Mouse (Mus musculus): Measurements from ENCODE around the gene Dll4.

Dll4 gene

DNA sequence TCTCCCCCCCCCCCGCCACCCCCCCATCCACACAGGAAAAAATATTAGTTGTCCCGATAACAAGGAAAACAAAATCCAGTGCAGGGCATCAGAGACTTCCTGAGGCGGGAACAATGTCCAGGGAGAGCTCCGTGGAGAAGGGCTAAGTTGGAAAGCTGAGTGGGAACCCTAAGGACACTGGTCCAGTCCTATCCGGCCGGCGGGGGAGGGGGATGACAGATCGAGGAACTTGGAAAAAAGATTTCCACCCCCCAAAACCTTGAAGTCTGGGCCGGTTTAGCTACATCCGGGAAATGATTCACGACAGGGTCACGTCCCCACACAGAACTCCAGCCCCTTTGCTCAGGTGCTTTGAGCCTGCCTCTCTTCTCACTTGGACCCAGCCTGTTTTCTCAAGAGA lies 14.0 kb upstream of the Dll4 start:
- no peak for DNase-seq (ENCODE audit: low read depth, low spot score)

DNA sequence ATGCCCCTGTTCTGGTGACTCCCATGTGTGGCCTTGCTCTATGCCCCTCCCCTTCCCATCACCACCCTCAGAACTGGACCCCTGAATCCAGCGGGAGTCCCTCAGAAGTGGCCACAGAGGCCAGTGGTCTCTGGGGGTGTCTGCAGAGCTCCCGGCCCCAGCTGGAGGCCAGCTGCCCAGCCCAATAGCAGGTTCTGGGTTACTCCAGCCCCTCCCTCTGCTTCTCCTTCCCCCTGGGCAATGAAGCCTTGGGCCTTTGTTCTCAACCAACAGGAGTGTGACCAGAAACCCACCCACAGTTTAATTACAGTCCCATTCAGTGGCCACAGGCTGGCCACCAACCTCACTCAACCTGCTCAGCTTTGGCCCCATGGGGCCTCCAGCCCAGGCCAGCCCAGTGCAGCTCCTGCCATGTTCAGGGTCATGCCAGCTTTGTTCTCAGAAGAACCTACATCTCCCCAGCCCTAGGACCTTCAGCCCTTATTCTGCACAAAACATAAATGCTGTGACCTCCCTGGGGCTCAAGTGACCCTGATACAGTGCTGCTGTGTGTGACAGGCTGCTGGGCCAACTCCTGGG lies 13.1 kb upstream of the Dll4 start:
- DNase-seq (ENCODE audit: low read depth, low spot score) = no peak

- no peak for DNase-seq (ENCODE audit: low read depth, low spot score)
These were observed 11.7 kb upstream of the Dll4 start for GRCm38 (mm10) chr2:119313780-119314479.

DNA sequence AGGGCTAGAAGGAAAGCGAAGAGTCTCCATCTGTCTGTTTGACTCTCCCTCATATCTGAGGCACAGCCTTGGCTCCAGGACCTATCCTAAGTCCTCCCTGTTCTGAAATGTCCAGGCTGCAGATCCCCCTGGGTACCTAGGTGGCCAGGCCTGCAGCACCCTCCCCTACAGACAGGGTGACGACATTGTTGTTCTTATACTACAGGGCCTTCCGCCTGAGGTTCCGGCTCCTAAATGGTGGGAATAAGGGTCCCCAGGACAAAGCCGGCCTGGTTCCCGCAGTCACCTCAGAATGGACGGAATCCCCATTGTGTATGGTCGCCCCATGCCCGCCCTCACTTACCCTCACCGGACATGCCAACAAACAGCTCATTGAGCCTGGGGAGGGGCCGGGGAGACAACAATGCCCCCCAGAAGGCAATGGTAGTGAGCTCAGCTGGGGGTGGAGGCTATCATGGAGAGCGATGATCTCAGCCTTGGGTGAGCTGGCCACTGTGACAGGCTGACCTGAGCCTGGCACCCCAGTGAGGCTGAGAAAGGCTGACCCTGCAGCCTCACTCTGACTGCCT lies 10.8 kb upstream of the Dll4 start:
- DNase-seq (ENCODE audit: low read depth, low spot score) = no peak

DNA sequence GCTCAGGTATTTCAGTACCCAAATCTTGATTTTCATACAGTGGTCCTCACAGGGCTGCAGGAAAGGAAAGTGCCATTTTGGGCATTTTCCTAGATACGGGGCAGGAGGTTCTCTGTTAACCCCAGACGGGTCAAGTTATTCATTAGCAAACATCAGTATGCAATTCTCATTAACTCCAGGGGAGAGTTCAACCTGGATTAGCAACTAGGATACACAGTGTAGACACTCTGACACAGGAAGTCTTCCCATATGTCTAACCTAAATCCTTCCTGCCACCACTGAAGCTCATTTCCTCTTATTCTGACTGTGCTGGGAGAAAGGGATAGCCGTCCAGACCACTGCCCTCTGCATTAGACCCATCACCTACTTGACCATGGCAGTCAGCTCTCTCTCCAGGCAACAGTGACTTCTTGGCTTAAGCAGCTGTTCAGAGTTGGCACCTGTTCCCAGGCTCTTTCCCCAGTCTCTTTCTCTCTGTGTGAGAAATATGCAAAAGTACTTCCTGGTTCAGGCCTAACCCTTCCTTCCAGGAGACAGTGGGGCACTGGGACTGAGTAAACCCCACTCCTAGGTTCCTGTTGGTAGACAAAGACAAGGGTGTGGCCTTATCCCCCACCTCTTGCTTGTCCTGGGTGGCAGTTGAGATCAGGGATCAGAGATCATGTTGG lies 7.4 kb upstream of the Dll4 start:
- DNase-seq (ENCODE audit: low read depth, low spot score) = no peak

GRCm38 (mm10) chr2:119320571-119320970 lies 5.0 kb upstream of the Dll4 start:
- DNase-seq (ENCODE audit: low read depth, low spot score) = no peak

DNA sequence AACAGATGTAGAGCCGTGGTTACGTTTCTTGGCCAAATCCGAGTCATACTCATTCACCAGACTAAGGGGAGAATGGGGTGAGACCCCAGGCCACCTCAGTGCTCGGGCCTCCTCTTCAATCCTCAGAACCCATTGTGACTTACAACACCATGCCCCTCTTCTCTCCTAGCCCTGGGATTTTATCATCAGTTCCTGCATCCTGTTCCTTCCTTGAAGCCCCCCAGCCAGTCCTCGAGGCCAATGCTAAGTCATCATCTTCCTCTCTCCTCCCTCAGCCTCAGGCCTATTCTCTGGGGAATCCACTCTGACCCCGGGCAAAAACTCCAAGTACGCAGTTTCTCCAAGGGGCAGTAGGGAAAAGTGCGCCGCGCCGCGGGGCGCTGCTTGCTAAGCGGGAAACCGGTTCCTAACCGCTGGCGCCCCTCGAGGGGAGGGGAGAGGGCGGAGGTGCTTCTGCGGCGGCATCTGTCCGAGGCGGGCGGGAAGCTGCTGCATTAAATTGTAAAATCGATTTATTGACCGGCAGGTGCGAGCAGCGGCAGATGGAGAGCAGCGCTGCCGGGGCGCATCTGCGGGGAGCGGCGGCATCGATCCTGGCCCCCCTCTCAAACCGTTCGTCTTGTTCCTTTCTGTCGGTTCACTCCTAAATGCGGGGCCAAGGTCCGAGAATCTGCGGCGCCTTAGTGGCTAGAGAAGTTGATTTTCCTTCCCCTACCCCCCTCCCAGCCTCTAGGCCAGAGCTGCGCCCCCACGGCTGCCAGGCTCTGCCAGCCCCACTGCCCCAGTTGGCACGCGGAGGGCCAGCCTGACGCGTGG lies 3.6 kb upstream of the Dll4 start:
- DNase-seq (ENCODE audit: low read depth, low spot score) = no peak

DNA sequence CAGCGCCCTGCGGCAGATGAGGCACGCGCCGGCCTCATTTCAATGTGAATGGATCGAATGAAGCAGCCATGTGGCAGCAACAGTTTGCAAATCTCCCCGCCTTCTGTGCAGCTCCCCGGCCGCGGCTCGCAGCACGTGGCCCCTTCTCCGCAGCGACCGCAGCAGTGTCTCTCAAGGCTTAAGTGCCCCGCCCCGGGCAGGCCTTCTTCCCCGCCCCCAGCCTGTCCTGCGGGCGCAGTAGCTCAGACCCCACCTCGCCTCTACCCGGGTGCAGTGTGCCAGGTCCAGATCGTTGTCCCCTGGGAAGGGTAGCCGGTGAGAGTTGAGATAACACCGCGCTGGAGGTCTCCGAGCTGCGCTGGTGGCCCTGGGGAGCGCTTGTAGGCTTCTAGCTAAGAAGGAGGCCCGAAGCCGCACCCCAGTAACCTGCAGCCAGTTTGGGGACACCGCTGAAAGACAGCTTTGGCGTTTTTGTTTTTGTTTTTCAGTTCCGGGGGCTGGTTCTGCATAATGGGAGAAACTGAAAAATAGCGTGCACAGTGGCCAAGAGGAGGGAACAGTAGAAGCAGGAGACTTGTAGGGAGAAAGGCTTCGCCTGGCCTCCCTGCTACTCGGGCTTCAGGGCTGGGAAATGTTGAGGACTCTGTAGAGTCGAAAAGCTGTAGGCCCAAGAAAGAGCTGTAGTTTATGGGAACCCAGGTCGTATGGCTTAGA lies 2.8 kb upstream of the Dll4 start:
- peak; percentile 27 for DNase-seq (ENCODE audit: low read depth, low spot score)

DNA sequence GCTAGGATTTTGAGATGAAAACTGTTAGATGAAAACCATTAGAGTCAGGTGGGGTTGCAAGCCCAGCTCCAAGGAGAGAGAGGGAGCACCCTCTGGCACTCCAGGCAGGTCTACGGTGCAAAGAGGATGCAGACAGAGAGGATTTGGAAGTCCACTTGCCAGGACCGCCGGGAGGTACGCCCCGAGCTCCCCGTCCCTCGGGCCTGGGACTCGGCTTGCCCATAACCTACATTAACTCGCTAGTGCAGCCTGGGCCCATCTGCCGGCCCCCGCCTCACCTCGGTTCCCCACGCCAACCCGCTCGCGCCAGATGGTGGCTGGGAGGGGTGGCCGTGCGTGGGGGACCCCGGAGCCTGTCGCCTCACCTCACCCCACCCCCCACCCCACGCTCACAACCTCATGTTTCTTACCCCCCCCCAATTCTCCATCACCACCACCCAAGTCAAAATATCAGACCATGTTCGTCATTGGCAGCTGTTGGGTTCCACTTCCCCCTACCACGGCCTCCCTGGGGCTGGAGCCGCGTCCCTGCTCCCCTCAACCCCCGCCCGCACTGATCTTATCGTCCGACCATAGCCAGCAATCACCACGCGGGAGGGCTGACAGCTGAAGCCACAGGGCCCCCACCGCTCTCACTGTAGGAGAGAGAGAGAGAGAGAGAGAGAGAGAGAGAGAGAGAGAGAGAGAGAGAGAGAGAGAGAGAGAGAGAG lies 1.6 kb upstream of the Dll4 start:
- peak; percentile 16 for DNase-seq (ENCODE audit: low read depth, low spot score)

GRCm38 (mm10) chr2:119324576-119325318 lies 837 bp upstream of the Dll4 start:
- peak; percentile 32 for DNase-seq (ENCODE audit: low read depth, low spot score)

- DNase-seq (ENCODE audit: low read depth, low spot score) = peak; percentile 46
These were observed 847 bp downstream of the Dll4 start for GRCm38 (mm10) chr2:119326161-119327101.

DNA sequence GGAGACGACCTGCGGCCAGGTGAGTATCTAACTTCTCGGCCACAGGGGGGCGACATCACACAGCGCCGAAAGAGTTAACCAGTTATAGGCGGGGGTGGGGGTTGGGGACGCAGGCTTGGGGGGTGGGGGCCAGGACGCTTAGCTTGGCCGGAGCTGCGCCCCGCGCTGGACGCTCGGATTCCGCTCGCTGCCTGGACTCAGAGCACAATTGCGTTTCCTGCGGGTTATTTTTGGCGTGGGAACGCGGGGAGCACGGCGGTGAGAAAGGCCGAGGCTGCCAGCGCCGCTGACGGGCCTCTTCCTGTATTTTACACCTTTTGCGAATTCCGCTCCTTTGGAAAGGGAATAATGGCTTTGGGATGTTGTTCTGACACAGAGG lies 1.5 kb downstream of the Dll4 start:
- no peak for DNase-seq (ENCODE audit: low read depth, low spot score)

GRCm38 (mm10) chr2:119327942-119328526 lies 2.5 kb downstream of the Dll4 start:
- no peak for DNase-seq (ENCODE audit: low read depth, low spot score)

- no peak for DNase-seq (ENCODE audit: low read depth, low spot score)
These were observed 3.0 kb downstream of the Dll4 start for GRCm38 (mm10) chr2:119328546-119328945.

GRCm38 (mm10) chr2:119329123-119329817 lies 3.7 kb downstream of the Dll4 start:
- no peak for DNase-seq (ENCODE audit: low read depth, low spot score)

DNA sequence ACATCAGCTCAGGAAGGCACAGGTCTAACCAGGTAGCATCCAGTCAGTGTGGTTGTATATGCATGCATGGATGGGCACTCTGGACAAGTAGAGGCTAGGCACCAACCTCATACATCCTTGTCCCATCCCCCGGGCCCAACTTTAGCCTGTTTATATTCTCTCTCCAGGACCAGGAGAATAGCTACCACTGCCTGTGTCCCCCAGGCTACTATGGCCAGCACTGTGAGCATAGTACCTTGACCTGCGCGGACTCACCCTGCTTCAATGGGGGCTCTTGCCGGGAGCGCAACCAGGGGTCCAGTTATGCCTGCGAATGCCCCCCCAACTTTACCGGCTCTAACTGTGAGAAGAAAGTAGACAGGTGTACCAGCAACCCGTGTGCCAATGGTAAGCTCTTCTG lies 5.2 kb downstream of the Dll4 start:
- DNase-seq (ENCODE audit: low read depth, low spot score) = no peak

GRCm38 (mm10) chr2:119332177-119332661 lies 6.6 kb downstream of the Dll4 start:
- DNase-seq (ENCODE audit: low read depth, low spot score) = no peak

DNA sequence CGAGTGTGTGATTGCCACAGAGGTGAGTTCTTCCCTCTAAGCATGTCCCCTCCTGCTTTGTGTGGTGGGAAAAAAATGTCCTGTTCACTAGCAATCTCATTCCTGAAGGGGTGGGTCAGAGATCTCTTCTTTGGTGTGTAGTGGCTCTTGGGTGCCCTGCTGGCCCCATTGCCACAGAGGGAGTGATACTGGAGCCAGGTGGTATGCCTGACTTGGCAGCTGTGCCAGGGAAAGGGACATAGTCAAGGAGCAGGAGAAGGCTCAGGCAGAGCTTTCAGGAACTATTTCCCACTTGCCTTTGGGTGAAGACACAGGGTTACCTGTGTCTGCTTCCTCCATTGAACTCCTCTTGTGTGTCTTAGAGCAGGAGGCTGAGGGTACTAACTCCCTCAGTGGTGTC lies 8.6 kb downstream of the Dll4 start:
- DNase-seq (ENCODE audit: low read depth, low spot score) = no peak

All from CD4-positive helper T cell, adult 2 months (primary cell).